Mouse (Mus musculus) WW6 (cell line): Measurements from ENCODE around the gene Tcf12.

Source experiments
- DNase-seq: peaks from one replicate; pipeline ENCODE4 v3.0.0-alpha.2; 2013; ENCODE audit warnings: low read depth, low spot score

Gene Tcf12

DNA sequence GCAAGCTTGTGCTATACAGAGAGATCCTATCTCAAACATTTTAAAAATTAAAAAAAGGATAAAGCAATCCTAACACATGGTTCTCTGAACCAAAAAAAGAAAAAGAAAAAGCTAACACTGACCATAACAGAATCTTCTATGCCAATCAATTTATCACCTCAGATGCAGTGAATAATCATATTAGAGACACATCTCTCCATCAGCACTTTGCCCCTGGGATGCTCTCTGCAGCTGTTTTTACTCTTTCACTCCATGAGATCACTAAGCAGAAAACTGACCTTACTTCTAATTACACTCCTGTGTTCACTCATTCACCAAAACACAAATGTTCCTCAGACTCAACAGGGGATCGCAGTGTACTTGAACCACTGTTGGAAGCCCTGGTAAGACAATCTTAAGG is 128.8 kb downstream of the Tcf12 start:
- no peak for DNase-seq

DNA sequence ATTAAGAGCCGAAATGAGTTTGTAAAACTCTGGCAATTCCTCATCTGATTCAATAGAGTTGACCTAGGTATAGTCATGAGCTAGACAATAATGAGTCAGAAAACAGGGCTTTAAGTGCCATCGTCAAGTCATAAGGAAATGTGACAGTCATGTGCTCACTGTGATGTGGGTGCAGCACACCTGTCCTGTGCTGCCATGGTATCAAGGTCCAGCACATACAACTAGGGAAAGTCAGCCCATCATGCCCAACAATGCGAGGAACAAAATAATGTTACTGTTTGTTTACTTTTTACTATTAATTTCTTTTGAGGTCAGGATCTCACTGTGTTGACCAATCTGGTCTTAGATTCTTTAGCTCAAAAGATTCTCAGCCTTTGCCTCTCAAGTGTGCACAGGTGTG is 130.6 kb downstream of the Tcf12 start:
- DNase-seq, result no peak

DNA sequence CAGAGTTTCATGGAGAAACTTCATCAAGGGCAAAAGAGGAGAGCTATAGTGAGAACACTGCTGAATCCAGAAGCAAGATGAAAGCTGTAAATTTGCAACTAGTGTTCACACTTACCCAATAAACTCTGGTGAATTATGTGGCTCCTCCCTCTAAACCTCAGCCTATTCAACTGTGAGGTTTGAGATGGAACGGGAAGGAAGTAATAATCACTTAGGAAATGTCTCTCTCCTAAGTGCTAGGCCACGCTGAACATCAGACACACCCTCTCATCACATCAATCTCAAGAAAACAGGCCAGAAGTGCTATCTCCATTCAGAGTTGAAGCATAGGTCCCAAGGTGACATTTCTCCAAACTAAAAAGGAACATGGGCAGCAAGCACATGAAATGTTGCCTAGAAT is 131.1 kb downstream of the Tcf12 start:
- DNase-seq, result no peak

DNA sequence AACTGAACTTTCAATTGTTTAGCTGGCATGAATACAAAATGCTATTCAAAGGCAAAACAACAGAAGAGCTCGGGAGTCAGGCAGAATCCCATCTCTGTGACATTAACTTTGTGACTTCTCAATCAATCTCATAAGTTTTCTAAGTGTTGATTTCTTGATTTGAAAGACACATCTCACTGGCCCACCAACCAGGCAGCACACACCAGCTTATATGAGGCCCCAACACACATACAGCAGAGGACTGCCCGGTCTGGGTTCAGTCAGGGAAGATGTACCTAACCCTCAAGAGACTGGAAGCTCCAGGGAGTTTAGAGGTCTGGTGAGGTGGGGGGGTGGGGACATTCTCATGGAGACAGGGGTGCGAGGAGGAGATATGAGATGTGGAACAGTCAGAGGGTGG is 132.8 kb downstream of the Tcf12 start:
- no peak for DNase-seq

DNA sequence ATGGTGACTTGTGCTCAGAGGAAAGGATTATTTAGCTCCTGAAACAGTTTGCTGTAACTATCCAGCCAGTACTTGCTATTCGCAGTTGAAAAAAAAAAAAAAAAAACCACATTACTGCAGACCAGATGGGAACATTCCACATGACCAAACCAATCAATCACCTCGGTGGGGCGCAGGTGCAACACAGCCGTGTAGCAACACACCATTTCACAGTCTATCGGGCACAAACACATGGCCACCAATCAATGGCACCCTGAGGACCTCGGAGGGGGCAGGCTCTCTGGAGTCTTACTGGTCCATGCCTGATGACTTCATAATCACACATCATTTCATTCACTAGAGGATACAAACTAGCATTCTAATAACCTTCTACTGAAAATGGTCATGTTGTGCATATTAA is 135.6 kb downstream of the Tcf12 start:
- no peak for DNase-seq

DNA sequence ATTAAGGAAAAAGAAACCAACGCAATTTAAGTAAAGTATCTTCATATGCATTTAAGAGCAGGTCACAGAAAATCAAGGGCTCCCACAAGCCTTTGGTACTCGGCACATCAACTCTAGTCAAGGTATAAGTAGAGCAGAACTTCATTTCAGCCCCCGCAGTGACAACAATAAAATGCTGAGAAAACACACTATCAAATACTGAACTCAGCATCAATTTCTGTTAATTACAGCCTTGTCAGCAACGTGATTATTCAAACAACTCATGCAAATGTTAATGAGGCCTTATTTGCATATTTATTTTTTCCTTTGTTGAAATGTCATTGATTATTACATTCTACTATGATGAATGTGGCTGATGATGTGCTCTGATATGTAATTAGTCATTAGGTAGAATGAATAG is 136.5 kb downstream of the Tcf12 start:
- no peak for DNase-seq

DNA sequence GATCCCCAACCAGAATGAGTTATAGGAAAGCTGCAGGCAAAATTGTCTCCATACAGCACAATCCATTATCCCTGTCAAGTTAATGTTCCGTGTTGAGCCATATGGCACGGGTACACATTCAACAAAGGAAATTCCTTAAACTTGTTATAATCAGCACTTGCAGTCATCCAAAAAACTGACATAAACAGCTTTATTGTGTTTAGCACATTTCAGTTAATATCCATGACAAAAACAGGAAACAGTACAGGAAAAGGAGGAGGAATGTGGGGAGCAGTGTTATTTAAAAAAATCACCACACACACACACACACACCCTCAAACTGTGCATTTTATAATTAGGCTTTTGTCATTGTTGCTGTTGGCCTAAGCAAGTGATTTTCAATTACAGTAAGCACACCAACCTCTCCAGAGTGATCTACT is 137.1 kb downstream of the Tcf12 start:
- no peak for DNase-seq

DNA sequence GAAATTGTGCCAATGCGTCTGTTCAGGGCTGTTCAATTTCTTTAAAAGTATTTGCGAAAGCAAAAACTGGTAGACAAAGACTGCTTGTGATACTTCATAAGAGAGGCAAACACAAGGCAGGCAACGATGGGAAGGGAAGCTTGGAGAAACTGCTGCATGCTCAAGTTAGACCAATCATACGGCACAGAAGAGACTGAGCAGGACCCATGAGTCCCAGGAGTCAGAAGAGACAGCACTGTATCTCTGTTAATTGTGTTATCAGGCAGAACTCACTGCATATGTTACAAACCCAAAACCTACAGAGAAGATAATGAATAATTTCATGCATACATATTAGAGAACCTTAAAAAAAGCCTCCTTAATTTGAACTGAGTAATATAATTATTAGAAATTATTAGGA is 147.6 kb downstream of the Tcf12 start:
- no peak for DNase-seq

DNA sequence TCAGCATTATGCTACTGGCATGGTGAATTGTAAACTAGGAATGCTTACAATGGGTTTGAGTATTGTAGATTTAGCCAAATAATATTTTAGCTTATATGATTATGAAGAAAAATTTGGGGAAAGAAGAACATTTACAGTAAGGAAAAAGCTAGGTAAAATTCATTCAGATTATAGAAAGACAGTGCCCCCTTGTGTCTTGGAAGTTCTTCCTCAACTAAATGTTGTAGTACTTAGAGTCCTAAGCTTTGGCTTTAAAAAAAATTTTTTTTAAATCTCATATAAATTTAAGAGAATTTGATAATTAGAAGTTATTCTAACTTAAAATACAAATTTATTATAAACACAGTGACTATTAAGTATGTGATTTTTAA is 151.7 kb downstream of the Tcf12 start:
- no peak for DNase-seq

DNA sequence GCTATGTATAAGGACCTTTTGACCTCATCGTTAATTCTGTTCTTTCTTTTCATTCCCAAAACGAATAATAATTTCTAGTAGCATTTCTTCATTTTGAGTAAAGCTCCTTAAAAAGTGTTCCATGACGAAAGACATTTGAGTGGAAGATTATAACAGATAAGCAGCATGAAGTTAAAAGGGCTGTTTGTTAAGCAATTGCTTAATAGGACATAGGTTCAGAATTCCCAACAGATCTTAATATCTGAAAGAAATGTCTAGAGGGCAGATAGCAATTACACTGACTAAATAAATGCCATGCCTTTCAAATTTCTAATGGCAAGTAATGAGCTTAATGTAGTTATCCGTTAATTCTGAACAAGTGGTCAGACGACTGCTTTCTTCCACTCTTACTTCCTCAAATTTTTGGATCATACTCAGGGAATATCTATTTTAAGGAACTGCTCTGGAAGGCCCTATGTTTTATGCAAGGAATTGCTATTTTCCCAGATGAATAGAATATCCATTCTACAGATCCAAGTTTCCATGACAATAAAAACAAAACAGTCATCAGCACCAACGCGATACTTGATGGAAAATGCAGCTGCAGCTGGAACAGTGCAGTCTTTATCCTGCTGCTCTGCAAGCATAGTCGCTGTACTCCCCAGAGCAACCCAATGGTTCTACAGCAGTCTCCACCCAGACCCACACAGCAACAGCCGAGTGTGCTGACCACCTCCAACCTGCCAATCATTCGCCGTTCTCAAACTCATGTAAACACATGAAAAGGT is 152.2 kb downstream of the Tcf12 start:
- no peak for DNase-seq

DNA sequence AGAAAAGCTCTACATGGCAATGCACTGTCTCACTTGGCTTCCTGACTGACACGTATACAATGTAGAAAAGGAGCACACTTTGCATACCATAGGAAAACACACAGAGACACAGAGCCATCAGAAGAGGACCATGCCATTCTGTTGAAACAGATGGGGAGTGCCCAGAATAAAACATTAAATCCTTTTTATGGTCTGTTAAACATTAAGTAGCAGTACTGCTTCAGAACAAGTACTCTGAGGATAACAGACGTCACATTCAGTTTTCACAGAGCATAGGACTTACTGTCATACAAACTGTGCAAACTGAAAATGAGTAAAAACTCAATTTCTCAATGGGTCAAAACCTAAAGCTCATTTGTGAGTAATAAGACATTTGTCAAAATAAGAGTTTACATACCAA is 158.5 kb downstream of the Tcf12 start:
- no peak for DNase-seq

DNA sequence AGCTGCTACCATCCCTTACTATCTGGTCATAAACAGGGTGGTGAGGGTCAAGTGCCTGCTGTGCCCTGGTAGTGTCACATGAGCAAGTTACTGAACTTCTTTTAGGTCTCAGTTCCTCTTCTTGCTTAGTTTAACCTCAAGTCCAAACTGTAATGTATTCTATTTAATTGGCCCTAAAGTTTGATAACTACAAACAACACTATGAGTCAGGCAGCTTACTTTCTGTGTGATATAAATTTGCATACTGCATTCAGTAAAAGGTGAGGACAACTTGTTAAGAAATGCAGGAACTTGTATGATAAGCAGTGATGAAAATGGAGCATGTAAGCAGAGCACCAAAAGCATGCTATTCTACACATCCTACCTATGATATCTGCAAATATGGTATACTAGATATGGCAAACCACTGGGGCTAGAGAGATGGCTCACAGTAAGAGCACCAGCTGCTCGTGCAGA is 159.0 kb downstream of the Tcf12 start:
- DNase-seq, result no peak

DNA sequence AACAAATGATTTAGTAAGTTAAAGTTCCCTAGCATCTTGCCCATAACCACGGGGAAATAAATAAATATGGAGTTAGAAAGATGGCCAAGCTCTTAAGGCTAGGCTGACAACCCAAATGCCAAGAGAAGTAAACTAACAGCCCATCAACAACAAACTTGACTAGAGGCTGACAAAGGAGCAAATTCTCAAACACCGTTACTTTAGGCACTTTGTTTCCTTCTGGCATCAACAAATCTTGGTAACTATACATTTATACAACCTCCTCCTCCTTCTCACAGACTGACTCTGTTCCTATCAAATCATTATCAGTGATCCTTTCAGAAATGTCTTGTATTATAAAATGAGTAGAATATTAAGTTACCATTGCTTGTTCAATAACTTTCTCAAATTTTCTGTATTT is 159.7 kb downstream of the Tcf12 start:
- no peak for DNase-seq

DNA sequence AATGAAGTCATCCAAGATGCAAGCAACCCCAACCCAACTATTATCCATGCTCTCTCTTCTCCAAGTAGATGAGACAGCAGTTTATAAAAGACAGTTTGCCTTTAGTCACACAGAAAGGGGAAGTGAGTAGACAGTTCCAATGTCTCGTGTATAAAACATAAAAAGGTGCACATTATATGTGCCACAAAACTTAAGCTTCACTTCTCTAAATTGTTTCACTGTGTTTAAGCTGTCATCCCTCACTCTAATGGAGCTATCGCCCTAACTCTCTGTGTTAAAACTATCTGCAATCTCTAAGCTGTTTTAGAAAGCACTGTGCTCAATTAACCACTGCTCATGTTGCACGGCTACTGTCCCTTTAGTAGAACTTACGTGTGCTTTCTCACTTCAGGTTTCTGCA is 160.3 kb downstream of the Tcf12 start:
- DNase-seq, result no peak

DNA sequence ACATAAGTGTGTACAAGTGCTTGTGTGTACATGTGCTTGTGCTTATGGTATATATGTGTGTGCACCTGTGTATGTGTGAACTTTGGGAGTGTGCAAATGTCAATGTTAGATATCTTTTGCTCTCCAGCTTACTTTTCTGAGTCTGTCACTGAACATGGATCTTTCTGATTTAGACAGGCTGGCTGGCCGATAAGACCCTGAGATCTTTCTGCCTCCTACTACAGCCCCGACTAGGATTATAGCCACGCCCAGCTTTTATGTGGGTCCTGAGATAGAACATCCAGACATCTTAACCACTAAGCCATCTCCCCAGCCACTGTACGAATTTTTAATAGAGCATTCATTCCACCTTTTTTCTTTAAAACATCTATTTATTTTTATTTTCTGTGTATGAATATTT is 166.9 kb downstream of the Tcf12 start:
- no peak for DNase-seq

DNA sequence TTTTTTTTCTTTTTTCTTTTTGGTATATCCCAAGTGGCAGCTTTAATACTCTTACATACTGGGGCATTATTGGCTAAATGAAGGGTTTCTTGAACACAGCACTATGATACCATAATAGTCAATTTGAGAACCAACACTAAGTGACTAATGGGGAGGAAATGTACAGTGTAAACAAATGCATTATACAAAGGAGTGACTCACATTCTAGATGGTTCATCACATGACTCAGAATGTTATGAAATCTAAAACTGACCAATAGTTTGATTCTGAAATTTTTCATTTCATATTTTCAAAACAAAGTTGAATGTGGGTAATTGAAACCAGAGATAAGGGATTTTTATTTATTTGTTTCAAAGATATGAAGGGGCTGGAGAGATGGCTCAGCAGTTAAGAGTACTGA is 169.2 kb downstream of the Tcf12 start:
- DNase-seq, result no peak

DNA sequence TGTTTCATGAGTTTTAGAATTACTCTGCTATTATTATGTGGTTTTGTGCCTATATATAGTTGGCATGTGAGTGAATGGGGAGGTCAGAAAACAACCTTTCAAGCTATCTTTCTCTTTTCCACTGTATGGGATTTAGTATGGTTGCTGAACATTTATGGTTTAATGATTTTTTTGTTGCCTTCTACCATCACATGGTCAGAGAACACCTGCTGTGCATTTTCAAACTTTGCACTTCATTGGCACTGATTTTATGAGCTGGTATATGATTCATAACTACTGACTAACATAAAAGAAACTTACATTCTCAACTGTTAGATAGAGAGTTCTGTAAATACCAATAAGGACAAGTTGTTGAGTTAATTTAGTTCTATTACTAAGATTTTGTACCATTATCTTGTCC is 171.7 kb downstream of the Tcf12 start:
- DNase-seq, result no peak

DNA sequence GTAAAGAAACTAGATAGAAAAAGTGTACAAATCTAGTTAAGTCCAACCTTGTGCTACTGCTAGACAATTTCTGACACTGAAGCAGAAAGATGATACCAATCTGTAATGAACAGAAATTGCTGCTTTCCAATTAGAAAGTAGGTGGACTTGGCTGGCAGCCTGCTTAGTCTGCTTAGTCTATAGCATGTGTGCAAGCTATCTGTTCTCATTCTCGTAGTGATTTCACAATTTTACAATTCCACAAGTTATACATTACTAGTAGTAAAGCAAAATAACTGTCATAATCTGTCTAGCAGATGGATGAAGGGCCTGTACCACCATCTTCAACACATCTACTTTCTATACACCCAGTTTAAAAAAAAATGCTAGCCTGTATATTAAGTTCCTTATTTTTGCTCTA is 175.5 kb downstream of the Tcf12 start:
- DNase-seq, result no peak

DNA sequence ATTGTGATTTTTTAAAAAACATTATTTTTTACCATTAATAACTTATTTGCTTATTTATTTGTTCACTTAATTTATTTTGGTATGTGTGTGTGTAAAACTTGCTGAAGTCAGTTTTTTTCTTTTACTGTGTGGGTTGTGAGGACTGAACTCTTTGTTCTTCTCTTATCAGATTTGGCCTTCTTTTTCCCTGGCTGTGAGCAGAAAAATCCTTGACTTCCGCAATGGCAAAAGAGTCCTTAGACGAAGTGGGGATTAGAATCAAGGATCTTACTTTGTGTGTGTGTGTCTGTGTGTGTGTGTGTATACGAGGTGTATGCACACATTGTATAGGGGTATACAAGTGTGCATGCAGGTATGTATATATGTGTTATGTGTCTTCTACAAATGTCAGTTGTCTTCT is 176.8 kb downstream of the Tcf12 start:
- no peak for DNase-seq

DNA sequence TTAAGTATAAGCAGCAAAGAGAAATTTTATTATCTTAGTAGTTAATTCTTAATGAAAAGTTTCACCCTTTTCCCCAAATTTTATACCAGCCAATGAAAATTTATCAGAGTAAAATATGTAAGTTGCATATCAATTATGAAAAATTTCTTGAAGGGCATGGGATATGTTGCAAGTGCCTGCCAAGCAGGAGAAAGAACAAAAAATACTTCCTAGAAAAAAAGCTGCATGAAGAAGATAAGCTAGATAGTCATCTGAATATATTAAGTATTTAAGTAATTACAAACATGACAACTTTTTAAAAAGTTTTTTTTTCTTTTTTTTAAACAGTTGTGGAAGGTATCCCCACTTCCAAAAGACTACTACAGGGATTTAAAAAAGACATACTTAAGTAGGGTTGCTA is 179.7 kb downstream of the Tcf12 start:
- no peak for DNase-seq

DNA sequence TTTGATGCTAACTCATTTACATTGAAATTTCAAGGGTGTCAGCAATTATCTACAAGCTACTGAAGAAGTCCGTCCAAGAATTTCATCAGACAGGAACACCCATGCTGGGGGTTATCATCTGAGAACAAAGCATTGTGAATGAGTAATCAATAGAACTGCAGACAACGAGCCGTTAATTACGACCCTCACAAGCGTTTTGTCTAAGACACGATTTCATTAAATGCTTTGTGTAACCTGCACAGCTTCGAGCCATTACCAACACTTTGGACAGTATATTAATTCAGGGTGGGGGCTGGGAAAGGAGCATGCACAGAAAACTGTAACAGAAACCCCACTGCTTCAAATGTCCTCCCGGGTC is 180.3 kb downstream of the Tcf12 start:
- no peak for DNase-seq

DNA sequence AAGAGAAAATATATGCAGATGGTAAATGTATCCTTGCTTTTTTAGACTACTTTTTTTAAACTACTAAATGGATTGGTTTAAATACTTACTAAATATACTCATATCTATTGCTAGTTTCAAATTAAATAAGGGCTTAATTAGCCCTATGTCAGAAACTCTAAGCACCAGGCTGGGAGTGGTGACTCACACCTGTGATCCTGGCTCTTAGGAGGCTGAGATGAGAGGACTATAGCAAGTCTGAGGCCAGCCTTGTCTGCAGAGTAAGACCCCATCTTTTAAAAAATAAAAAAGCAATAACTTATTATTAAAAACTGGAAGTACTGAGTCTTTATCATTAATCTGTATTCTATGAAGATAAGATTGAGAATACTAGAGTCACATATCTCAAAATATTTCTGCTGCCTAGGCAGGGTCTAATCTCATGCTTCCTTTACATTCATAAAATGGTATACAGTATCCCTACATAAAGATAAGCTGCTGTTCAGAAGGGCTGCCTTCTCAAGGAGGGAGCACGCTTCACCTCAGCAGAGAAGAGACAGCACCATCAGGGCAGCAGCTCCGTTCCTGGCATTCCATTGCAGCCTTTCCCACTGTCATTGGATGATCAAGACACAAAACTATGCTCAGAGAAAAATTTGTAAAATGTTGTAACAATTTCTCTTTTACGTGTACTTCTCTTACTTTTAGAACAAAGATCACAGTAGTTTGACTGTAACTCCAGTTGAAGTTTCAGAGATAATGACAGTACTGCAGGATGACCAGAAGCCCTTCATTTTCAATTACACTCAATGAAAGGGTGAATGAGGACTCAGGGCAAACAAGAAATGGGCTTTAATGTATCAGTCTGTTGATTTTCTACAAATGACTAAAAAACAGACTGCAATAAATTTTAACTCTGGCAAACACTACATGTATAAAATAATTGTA is 181.0 kb downstream of the Tcf12 start:
- no peak for DNase-seq

DNA sequence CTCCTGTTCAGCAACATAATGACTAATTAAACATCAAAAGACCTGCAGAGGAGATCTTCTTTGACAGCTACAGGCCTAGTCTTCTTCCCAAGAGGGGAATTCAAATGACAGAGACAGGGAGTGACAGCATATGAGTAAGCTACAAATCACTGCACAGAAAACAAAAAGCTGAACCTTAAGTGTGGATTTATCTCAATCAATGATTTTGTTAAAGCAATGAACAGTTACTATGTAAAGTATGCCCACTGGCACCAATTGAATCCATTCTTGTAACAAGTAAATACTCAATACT is 195.1 kb downstream of the Tcf12 start:
- no peak for DNase-seq
